Mouse (Mus musculus): ENCODE results near the gene Tmem95.

- TF ChIP-seq POLR2A (IDR thresholded peaks at IDR 0.05; ENCODE audit: borderline replicate concordance, extremely low read depth, insufficient read depth, insufficient read length, poor library complexity, severe bottlenecking) (no peak), CTCF (IDR thresholded peaks at IDR 0.05; ENCODE audit: borderline replicate concordance, extremely low read depth, insufficient read depth, insufficient read length) (no peak)
Observed at GRCm38 (mm10) chr11:69849128-69849527, 28.7 kb downstream of the Tmem95 start.

Data from brain, embryonic 14.5 days (tissue).